Mouse (Mus musculus): Measurements from ENCODE around the gene Pinlyp.

DNA sequence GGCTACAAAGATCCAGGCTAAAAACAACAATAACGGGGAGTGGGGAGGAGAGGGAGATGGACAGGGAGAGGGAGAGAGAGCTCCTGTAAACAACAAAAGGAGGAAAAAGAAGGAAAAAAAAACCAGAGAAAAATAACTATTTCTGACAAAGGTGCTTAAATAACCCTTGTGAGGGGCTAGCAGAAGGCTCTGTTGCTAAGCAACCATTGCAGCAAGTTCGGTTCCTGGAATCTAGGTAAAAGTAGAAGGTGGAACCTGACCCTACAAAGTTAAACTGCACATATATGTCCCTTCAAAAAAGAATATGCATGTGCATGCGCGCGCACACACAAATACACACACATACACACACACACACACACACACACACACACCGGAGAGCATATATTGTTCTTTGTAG is 46.9 kb upstream of the Pinlyp start:
- TF ChIP-seq POLR2A (IDR thresholded peaks at IDR 0.05; ENCODE audit: low read depth, low read length) (no peak), CTCF (conservative IDR thresholded peaks at IDR 0.05; ENCODE audit: insufficient read depth, insufficient read length, low read depth, low read length) (no peak)

Measured in kidney, adult 2 months (tissue).